Mouse (Mus musculus) lung, postnatal 0 days (tissue): ENCODE data around the gene Mrps2.

Experiments
- CTCF ChIP-seq: IDR thresholded peaks from 2 replicates; pipeline ENCODE4 v1.5.1; 2016; ENCODE audit warnings: antibody characterized with exemption, mild to moderate bottlenecking
- EP300 ChIP-seq: IDR thresholded peaks from 2 replicates; pipeline ENCODE4 v1.6.1; 2016; ENCODE audit warnings: antibody characterized with exemption, mild to moderate bottlenecking, control low read depth

GRCm38 (mm10) chr2:28512798-28513401 lies 45.0 kb downstream of the Mrps2 start, which contains the start of gene Ralgds:
- peak; percentile 47 for TF ChIP-seq CTCF
- no peak for TF ChIP-seq EP300
